Mouse (Mus musculus): Measurements from ENCODE around the gene Gpr155. TPM values are rescaled to one million over a fixed set of nuclear protein-coding genes. Genes with fewer than 3 reads are reported as not detected.

Gene Gpr155
- polyA plus RNA-seq, 1 experiment from 2014 or later: 1.6 TPM

- ChIA-PET POLR2A (interaction anchor here (0.6 kb wide), 1 partner anchor 12 kb away, joined by 4 read pairs; no protein-coding TSS in a partner anchor), CTCF (no interaction called here)
- TF ChIP-seq CTCF (IDR thresholded peaks at IDR 0.05): no peak
- ATAC-seq (no peak), DNase-seq (ENCODE audit: low read depth, low spot score) (no peak)
- in situ Hi-C loops (cut with MboI; ENCODE audit: low pct_unique_long_range_greater_than_20kb): no loop called here
- H3K27me3 ChIP-seq: no peaks in the 10 kb centered on the region
Measured at GRCm38 (mm10) chr2:73301979-73302378, 84.4 kb downstream of the Gpr155 start.

DNA sequence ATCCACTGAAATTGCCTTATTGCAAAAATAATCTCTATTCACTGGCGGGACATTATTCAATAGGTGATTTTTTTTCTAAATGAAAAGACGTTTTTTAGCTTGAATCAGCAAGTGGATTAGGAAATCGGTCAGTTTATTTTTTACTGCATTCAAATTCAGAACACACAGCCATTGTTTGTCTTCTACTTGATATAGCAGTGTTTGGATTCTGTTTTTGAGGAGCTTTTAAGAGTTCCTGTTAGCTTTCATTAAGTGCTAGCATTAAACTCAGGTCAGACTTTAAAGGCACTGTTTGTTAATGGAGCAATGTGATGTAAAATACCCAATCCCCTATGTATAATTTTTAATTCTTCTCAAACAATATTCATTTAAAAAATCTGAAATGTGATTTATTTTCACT is 87.5 kb downstream of the Gpr155 start:
- in situ Hi-C loops (cut with MboI; ENCODE audit: low pct_unique_long_range_greater_than_20kb): loop anchor here (10.0 kb wide), 1 partner anchor 106 kb away; no protein-coding TSS in a partner anchor
- CTCF ChIA-PET: interaction anchor here (1.1 to 1.5 kb wide), 3 partner anchors 12 to 121 kb away, joined by 3 to 5 read pairs (median 4); no protein-coding TSS in a partner anchor
- no peak for ATAC-seq
- H3K27me3 ChIP-seq: no peaks in the 10 kb centered on the region
- POLR2A ChIA-PET: no interaction called here
- DNase-seq (ENCODE audit: low read depth, low spot score): no peak
- no peak for TF ChIP-seq CTCF (IDR thresholded peaks at IDR 0.05)

DNA sequence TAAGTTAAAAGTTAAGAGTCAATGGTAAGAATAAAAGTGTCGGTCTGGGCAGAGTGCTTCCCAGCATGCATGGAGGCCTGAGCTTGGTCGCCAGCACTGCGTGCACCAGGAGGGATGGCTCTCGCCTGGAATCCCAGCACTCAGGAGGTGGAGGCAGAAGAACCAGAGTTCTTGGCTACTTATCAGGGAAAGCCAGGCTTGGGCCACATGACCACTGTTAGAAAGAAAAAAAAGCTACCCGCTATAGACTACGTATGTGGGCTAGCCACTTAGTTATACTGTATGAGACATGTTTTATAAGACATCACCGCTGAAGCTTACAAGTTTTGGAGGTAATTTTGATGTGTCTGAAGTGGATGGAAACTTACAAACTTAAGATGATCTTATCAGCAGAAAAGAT is 88.2 kb downstream of the Gpr155 start:
- ChIA-PET POLR2A (no interaction called here), CTCF (interaction anchor here (1.1 to 1.5 kb wide), 3 partner anchors 12 to 121 kb away, joined by 3 to 5 read pairs (median 4); no protein-coding TSS in a partner anchor)
- no peak for DNase-seq (ENCODE audit: low read depth, low spot score)
- in situ Hi-C loops (cut with MboI; ENCODE audit: low pct_unique_long_range_greater_than_20kb): loop anchor here (10.0 kb wide), 1 partner anchor 107 kb away; no protein-coding TSS in a partner anchor
- H3K27me3 ChIP-seq: no peaks in the 10 kb centered on the region
- no peak for ATAC-seq
- no peak for TF ChIP-seq CTCF (IDR thresholded peaks at IDR 0.05)

DNA sequence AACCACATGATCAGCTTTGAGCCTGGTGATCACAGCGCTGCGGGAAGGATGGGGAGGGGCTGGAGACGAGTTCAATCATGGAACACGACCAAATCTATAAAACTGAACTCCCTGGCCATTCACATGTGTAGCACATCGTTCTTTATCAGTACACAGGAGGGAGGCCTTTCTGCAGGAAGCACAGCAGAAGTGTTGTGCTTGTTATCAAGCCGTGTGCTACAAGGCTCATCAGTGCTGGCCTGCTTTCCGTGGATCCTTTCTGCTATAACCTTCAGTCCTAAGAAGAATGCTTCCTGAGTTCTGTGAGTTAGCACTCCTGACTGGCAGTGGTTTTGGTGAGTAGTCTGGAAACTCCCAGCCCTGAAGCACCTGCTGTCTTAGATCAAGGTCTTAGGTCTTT is 91.3 kb downstream of the Gpr155 start:
- ATAC-seq (no peak), DNase-seq (ENCODE audit: low read depth, low spot score) (no peak)
- in situ Hi-C loops (cut with MboI; ENCODE audit: low pct_unique_long_range_greater_than_20kb): loop anchor here (10.0 kb wide), 1 partner anchor 110 kb away; no protein-coding TSS in a partner anchor
- no peaks in the 10 kb centered on the region for H3K27me3 ChIP-seq
- CTCF ChIA-PET: interaction anchor here (1.3 kb wide), 1 partner anchor 96 kb away, joined by 3 read pairs; no protein-coding TSS in a partner anchor
- no peak for TF ChIP-seq CTCF (IDR thresholded peaks at IDR 0.05)
- POLR2A ChIA-PET: interaction anchor here (1.3 kb wide), 1 partner anchor 9 kb away, joined by 5 read pairs; no protein-coding TSS in a partner anchor

Other genes starting within 250 kb of the Gpr155 start
- 106 TPM for gene Ola1, start 167.6 kb downstream of the Gpr155 start, polyA plus RNA-seq (2021)
- not detected for gene Sp9, start 114.6 kb downstream of the Gpr155 start, polyA plus RNA-seq (2021)
- 19.9 TPM for gene Scrn3, start 74.0 kb downstream of the Gpr155 start, polyA plus RNA-seq (2021)
- gene Cir1, start 73.9 kb downstream of the Gpr155 start, polyA plus RNA-seq (2021): 24.1 TPM
- gene Wipf1, start 143.2 kb upstream of the Gpr155 start, polyA plus RNA-seq (2021): 20.2 TPM
- gene Chrna1, start 193.8 kb upstream of the Gpr155 start, polyA plus RNA-seq (2021): 0.05 TPM